Mouse (Mus musculus): ENCODE data around the gene Tmppe. TPM values are rescaled to one million over a fixed set of nuclear protein-coding genes. Genes with fewer than 3 reads are reported as not detected.

The Tmppe gene
- total RNA-seq, 1 experiment from 2014 or later: 7.1 TPM

GRCm38 (mm10) chr9:114426201-114426600 is 25.3 kb downstream of the Tmppe start:
- ATAC-seq (replicated peaks; ENCODE audit: insufficient number of reproducible peaks, low FRiP score, low TSS enrichment, poor library complexity, severe bottlenecking): no peak

DNA sequence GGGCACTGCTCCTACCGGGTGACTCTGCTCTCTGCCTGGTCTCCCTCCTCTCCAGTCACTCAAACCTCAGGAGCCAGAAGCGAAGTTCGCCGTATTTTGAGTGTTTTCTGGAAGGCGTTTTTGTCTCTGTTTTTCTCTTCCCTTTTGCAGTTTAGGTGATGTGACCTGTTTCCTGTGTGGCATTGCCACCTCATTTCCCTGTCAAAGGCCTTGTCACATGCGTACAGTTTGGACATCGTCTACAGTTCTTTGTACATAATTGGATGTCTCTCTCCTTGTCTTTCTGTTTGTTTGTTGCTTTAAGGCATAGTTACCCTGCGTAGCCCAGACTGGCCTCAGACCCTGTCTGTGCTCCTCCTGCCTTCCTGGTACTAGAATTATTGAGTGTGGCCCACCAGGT is 26.5 kb downstream of the Tmppe start:
- no peak for ATAC-seq (replicated peaks; ENCODE audit: insufficient number of reproducible peaks, low FRiP score, low TSS enrichment, poor library complexity, severe bottlenecking)

DNA sequence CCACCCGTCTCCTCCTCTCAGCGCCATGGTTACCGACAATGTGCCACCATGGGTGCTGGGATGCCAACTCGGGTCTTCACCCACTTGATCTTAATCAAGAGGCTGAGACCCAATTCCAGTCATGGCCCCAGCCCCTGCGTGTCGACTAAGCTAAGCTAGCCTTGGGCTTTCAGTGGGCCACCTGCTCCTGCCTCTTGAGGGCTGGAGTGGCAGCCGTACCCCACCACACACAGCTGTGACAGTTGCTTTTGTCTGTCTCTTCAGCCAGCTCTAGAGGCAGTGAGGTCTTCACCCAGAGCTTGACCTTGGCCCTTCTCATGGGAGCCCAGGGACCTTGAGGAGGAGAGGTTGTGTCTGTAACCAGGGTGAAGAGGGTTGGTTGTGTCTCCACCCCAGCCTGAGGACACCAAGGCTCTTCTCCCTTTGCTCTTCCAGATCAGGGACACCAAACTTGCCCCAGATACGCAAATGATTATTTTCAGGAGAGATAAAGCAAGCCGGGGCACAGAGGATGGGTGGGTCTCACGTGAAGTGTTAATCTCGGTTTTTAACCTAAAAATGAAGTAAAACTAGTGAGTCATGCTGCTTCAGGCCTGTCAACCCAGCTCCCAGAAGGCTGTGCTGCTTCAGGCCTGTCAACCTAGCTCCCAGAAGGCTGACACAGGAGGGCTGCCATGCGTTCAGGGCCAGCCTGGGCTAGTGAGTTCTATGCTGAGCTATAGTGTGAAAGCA is 27.4 kb downstream of the Tmppe start:
- no peak for ATAC-seq (replicated peaks; ENCODE audit: insufficient number of reproducible peaks, low FRiP score, low TSS enrichment, poor library complexity, severe bottlenecking)

DNA sequence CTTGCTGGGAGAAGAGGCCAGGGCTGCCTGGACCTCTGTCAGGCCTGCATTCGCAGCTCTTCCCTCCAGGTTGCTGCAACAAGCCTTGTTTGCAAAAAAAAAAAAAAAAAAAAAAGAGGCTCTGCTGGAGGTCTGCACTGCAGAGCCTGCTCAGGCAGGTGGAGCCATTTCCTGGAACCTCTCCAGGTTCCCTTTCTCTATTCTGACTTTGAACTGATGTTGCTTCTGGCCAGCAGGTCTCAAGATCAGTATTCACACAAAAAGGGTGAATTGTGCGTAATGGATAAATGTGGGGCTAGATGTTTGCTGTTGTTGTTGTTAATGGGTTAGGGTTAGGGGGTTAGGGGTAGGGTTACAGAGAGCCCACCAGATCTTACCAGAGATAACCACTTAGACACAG is 34.8 kb downstream of the Tmppe start:
- ATAC-seq (replicated peaks; ENCODE audit: insufficient number of reproducible peaks, low FRiP score, low TSS enrichment, poor library complexity, severe bottlenecking): no peak

DNA sequence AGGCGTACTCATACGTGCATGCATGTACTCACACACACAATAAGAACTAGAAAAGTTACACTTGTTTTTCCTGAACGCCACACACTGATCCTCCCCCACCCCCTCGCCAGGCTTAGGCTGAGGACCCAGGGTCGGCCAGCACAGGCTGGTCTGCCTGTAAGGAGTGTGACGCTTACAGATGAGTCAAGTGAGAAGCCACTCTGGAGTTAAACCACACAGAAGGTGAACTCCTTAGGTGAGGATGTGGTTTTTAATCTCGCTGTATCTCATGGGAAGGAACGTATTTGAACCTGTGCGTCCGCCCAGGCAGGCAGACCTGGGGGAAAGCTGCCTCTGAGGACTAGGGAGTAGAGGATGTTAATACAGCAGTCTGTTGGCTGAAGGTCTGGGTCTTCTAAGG is 39.6 kb downstream of the Tmppe start:
- no peak for ATAC-seq (replicated peaks; ENCODE audit: insufficient number of reproducible peaks, low FRiP score, low TSS enrichment, poor library complexity, severe bottlenecking)

GRCm38 (mm10) chr9:114442225-114442624 is 41.3 kb downstream of the Tmppe start:
- no peak for ATAC-seq (replicated peaks; ENCODE audit: insufficient number of reproducible peaks, low FRiP score, low TSS enrichment, poor library complexity, severe bottlenecking)

- no peak for ATAC-seq (replicated peaks; ENCODE audit: insufficient number of reproducible peaks, low FRiP score, low TSS enrichment, poor library complexity, severe bottlenecking)
Observed at GRCm38 (mm10) chr9:114442893-114443292, 42.0 kb downstream of the Tmppe start.

- ATAC-seq (replicated peaks; ENCODE audit: insufficient number of reproducible peaks, low FRiP score, low TSS enrichment, poor library complexity, severe bottlenecking): no peak
Observed at GRCm38 (mm10) chr9:114443351-114443750, 42.4 kb downstream of the Tmppe start.

- ATAC-seq (replicated peaks; ENCODE audit: insufficient number of reproducible peaks, low FRiP score, low TSS enrichment, poor library complexity, severe bottlenecking): no peak
Observed at GRCm38 (mm10) chr9:114446887-114447286, 46.0 kb downstream of the Tmppe start.

- no peak for ATAC-seq (replicated peaks; ENCODE audit: insufficient number of reproducible peaks, low FRiP score, low TSS enrichment, poor library complexity, severe bottlenecking)
Observed at GRCm38 (mm10) chr9:114448700-114449099, 47.8 kb downstream of the Tmppe start.

DNA sequence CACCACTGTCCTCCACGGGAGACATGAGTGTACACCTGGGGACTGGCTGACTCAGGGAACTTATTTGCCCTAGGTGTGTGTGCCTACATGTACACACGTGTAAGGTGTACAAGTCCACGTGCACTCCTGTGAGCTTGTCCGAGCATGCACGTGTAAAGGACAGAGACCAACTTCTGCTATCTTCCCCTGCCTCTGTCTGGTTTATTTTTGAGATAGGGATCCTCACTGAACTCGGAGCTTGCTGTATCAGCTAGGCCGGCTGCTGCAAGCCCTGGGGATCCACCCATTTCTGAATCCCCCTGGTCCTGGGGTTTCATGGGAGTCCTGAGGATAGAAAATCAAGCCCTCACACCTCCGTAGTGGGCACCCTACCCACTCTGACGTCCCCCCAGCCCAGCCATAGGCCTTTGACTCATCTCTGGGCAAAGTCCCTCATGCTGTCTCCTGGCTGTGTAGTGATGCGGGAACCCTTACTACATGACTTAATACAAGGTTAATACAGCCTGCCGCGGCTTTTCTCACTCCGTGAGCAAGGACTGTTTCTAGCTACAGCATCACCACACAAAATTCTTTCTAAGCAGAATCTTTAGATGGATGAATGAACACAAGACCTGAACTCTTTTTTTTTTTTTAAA is 48.3 kb downstream of the Tmppe start:
- no peak for ATAC-seq (replicated peaks; ENCODE audit: insufficient number of reproducible peaks, low FRiP score, low TSS enrichment, poor library complexity, severe bottlenecking)

DNA sequence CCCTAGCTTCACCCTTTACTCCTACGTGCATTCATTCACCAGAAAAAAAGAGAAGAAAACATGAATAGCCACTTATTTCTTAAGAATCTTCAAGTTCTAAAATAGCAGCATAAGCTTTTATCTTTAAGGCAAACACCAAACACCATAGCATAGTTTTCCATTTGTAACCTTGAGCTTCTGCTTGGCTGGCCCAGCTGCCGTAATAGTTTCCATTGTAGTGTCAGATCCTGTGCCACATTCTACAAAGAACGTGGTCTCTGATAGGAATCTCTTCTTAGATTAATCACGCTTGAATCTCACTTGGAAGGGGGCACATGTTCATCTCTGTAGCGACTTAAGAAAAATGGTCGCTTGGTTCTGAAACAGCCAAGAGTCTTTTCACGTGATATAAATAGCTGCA is 50.7 kb downstream of the Tmppe start:
- no peak for ATAC-seq (replicated peaks; ENCODE audit: insufficient number of reproducible peaks, low FRiP score, low TSS enrichment, poor library complexity, severe bottlenecking)

DNA sequence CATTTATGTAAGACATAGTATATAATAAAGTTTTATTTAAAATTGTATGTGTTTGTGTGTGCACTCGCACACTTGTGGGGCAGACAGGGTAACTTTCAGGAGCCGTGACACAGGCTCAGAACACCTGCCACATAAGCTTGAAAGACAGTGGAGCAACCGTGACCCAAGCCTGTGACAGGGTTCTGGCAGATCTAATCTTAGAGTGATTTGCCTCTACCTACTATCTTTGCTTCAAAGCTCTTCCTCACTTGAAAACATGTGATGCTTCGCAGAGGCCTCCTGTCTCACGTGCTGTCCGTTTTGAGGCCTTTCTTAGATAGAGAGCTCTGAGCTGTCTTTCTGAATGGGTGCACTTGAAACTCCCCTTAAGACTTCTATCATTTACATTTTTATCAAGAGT is 51.5 kb downstream of the Tmppe start:
- no peak for ATAC-seq (replicated peaks; ENCODE audit: insufficient number of reproducible peaks, low FRiP score, low TSS enrichment, poor library complexity, severe bottlenecking)

DNA sequence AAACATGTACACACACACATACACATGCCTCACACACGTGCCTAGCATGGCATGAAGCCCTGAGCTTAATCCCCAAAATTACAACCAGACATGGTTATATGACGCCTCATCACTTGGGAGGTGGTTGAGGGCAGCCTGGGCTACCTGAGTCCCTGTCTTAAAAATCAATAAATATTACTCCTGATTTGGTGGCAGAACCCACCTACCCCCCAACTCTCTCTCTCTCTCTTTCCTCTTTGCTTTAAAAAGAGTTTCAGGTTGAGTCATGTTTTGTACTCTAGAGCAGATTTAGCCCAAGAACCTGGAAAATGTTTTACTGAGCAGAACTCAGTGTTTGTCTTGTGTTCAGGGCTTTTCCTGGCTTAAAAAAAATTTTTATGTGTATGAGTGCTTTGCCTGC is 54.5 kb downstream of the Tmppe start:
- ATAC-seq (replicated peaks; ENCODE audit: insufficient number of reproducible peaks, low FRiP score, low TSS enrichment, poor library complexity, severe bottlenecking): no peak

Other genes starting within 250 kb of the Tmppe start
- not detected in 3 replicates for gene Bcl2a1c, start 71.0 kb upstream of the Tmppe start, total RNA-seq (2017)
- 0.43 to 7.9 TPM (median 4.4 TPM) in 3 replicates for gene Crtap, start 10.4 kb upstream of the Tmppe start, total RNA-seq (2017)
- gene Glb1, start within 50 bp of the Tmppe start, total RNA-seq (2017): 10.1 to 14.1 TPM (median 10.7 TPM) in 3 replicates
- gene Ccr4, start 103.8 kb downstream of the Tmppe start, total RNA-seq (2017): 0.19 to 0.43 TPM (median 0.38 TPM) in 3 replicates
- gene C130032M10Rik, start 114.6 kb downstream of the Tmppe start, total RNA-seq (2017): not detected in 3 replicates
- 0.10 TPM in 1 of 3 replicates, not detected in the others for gene Trim71, start 163.3 kb downstream of the Tmppe start, total RNA-seq (2017)
- gene Cnot10, start 239.1 kb downstream of the Tmppe start, total RNA-seq (2017): 32.0 to 44.8 TPM (median 42.1 TPM) in 3 replicates